Mouse (Mus musculus): ENCODE measurements around the gene Ing5. TPM values are rescaled to one million over a fixed set of nuclear protein-coding genes. Genes with fewer than 3 reads are reported as not detected.

The Ing5 gene
- polyA plus RNA-seq, 1 experiment from 2014 or later, result 13.4 TPM

GRCm38 (mm10) chr1:93786912-93787311 is 16.9 kb upstream of the Ing5 start:
- no peak overlapping the region for H3K9ac ChIP-seq
- WGBS, result 80% methylated on average over 2 of the region's 2 CpGs
- no peaks in the 10 kb centered on the region for H3K9me3 ChIP-seq
- H3K36me3 ChIP-seq, result peaks cover 91% of the 10 kb centered on the region
- no peaks in the 10 kb centered on the region for H3K27me3 ChIP-seq
- H3K4me1 ChIP-seq, result no peaks in the 10 kb centered on the region
- no peak overlapping the region for H3K4me2 ChIP-seq
- no peak overlapping the region for H3K27ac ChIP-seq
- H3K4me3 ChIP-seq, result no peak overlapping the region
- no peak for ATAC-seq (ENCODE audit: insufficient number of reproducible peaks, low FRiP score, low TSS enrichment, low read depth)

- WGBS, result 93% methylated on average over 8 of the region's 8 CpGs
- H3K36me3 ChIP-seq, result peaks cover 79% of the 10 kb centered on the region
- H3K9me3 ChIP-seq, result no peaks in the 10 kb centered on the region
- no peak overlapping the region for H3K4me3 ChIP-seq
- no peaks in the 10 kb centered on the region for H3K4me1 ChIP-seq
- H3K27me3 ChIP-seq, result no peaks in the 10 kb centered on the region
- no peak overlapping the region for H3K9ac ChIP-seq
- ATAC-seq (ENCODE audit: insufficient number of reproducible peaks, low FRiP score, low TSS enrichment, low read depth), result no peak
- H3K27ac ChIP-seq, result no peak overlapping the region
- no peak overlapping the region for H3K4me2 ChIP-seq
These were observed 9.2 kb upstream of the Ing5 start for GRCm38 (mm10) chr1:93794526-93794925.

- no peak overlapping the region for H3K4me2 ChIP-seq
- 87% methylated on average over 8 of the region's 8 CpGs for WGBS
- H3K36me3 ChIP-seq, result peaks cover 69% of the 10 kb centered on the region
- no peak overlapping the region for H3K4me3 ChIP-seq
- no peaks in the 10 kb centered on the region for H3K9me3 ChIP-seq
- no peaks in the 10 kb centered on the region for H3K27me3 ChIP-seq
- H3K9ac ChIP-seq, result no peak overlapping the region
- no peak for ATAC-seq (ENCODE audit: insufficient number of reproducible peaks, low FRiP score, low TSS enrichment, low read depth)
- peaks cover 4% of the 10 kb centered on the region; the same call in 1 of the 2 replicates for H3K4me1 ChIP-seq
- H3K27ac ChIP-seq, result no peak overlapping the region
These were observed 7.9 kb upstream of the Ing5 start for GRCm38 (mm10) chr1:93795886-93796285.

GRCm38 (mm10) chr1:93800670-93801503 is 2.9 kb upstream of the Ing5 start:
- no peaks in the 10 kb centered on the region for H3K9me3 ChIP-seq
- H3K36me3 ChIP-seq, result peaks cover 31% of the 10 kb centered on the region
- H3K27me3 ChIP-seq, result no peaks in the 10 kb centered on the region
- peak overlapping the region; percentile 93 for H3K27ac ChIP-seq
- peaks cover 36% of the 10 kb centered on the region for H3K4me1 ChIP-seq
- WGBS, result 73% methylated on average over 21 of the region's 21 CpGs
- no peak for ATAC-seq (ENCODE audit: insufficient number of reproducible peaks, low FRiP score, low TSS enrichment, low read depth)
- H3K4me2 ChIP-seq, result peak overlapping the region; percentile 67
- H3K9ac ChIP-seq, result peak overlapping the region; percentile 65
- H3K4me3 ChIP-seq, result peak overlapping the region; percentile 79

GRCm38 (mm10) chr1:93801741-93802238 is 2.0 kb upstream of the Ing5 start, which contains the start of gene Dtymk:
Gene Dtymk (minus strand): TSS chr1:93801934.
- peak within 1 kb of the TSS; percentile 93 for H3K27ac ChIP-seq
- H3K9me3 ChIP-seq, result no peaks in the 10 kb centered on the region
- peaks cover 36% of the 10 kb centered on the region for H3K4me1 ChIP-seq
- peak within 1 kb of the TSS; percentile 79 for H3K4me3 ChIP-seq
- H3K36me3 ChIP-seq, result peaks cover 39% of the 10 kb centered on the region
- no peaks in the 10 kb centered on the region for H3K27me3 ChIP-seq
- WGBS, result under 1% methylated on average over 42 of the region's 42 CpGs
- H3K9ac ChIP-seq, result peak within 1 kb of the TSS; percentile 65
- peak; percentile 61 for ATAC-seq (ENCODE audit: insufficient number of reproducible peaks, low FRiP score, low TSS enrichment, low read depth)
- peak within 1 kb of the TSS; percentile 67 for H3K4me2 ChIP-seq

GRCm38 (mm10) chr1:93802771-93803170 is 994 bp upstream of the Ing5 start:
- H3K9ac ChIP-seq, result no peak overlapping the region
- 87% methylated on average over 5 of the region's 5 CpGs for WGBS
- ATAC-seq (ENCODE audit: insufficient number of reproducible peaks, low FRiP score, low TSS enrichment, low read depth), result no peak
- peaks cover 39% of the 10 kb centered on the region for H3K36me3 ChIP-seq
- peaks cover 36% of the 10 kb centered on the region for H3K4me1 ChIP-seq
- H3K9me3 ChIP-seq, result no peaks in the 10 kb centered on the region
- H3K27me3 ChIP-seq, result no peaks in the 10 kb centered on the region
- no peak overlapping the region for H3K4me3 ChIP-seq
- peak overlapping the region; percentile 94 for H3K4me2 ChIP-seq
- peak overlapping the region; percentile 99; the same call in 1 of the 2 replicates for H3K27ac ChIP-seq

GRCm38 (mm10) chr1:93804818-93805217 is 1.1 kb downstream of the Ing5 start:
- peaks cover 37% of the 10 kb centered on the region for H3K36me3 ChIP-seq
- no peaks in the 10 kb centered on the region for H3K27me3 ChIP-seq
- no peak overlapping the region for H3K27ac ChIP-seq
- peak overlapping the region; percentile 90 for H3K4me3 ChIP-seq
- no peak for ATAC-seq (ENCODE audit: insufficient number of reproducible peaks, low FRiP score, low TSS enrichment, low read depth)
- peak overlapping the region; percentile 94 for H3K4me2 ChIP-seq
- H3K4me1 ChIP-seq, result peaks cover 36% of the 10 kb centered on the region
- no peaks in the 10 kb centered on the region for H3K9me3 ChIP-seq
- 86% methylated on average over 4 of the region's 4 CpGs for WGBS
- H3K9ac ChIP-seq, result no peak overlapping the region

GRCm38 (mm10) chr1:93805221-93805951 is 1.6 kb downstream of the Ing5 start:
- no peaks in the 10 kb centered on the region for H3K27me3 ChIP-seq
- H3K4me3 ChIP-seq, result no peak overlapping the region
- H3K9ac ChIP-seq, result no peak overlapping the region
- no peak overlapping the region for H3K27ac ChIP-seq
- 78% methylated on average over 5 of the region's 5 CpGs for WGBS
- H3K4me1 ChIP-seq, result peaks cover 36% of the 10 kb centered on the region
- ATAC-seq (ENCODE audit: insufficient number of reproducible peaks, low FRiP score, low TSS enrichment, low read depth), result no peak
- H3K9me3 ChIP-seq, result no peaks in the 10 kb centered on the region
- H3K36me3 ChIP-seq, result peaks cover 41% of the 10 kb centered on the region
- H3K4me2 ChIP-seq, result no peak overlapping the region

GRCm38 (mm10) chr1:93808871-93809270 is 5.1 kb downstream of the Ing5 start:
- Histone ChIP-seq H3K9me3 (no peaks in the 10 kb centered on the region), H3K9ac (no peak overlapping the region), H3K27ac (no peak overlapping the region), H3K4me2 (no peak overlapping the region), H3K27me3 (no peaks in the 10 kb centered on the region), H3K4me3 (no peak overlapping the region), H3K36me3 (peaks cover 67% of the 10 kb centered on the region), H3K4me1 (peaks cover 14% of the 10 kb centered on the region)
- ATAC-seq (ENCODE audit: insufficient number of reproducible peaks, low FRiP score, low TSS enrichment, low read depth), result no peak
- WGBS, result 97% methylated on average over 4 of the region's 4 CpGs

GRCm38 (mm10) chr1:93810011-93810410 is 6.2 kb downstream of the Ing5 start:
- Histone ChIP-seq H3K4me3 (no peak overlapping the region), H3K4me1 (peaks cover 5% of the 10 kb centered on the region), H3K27ac (no peak overlapping the region), H3K9ac (no peak overlapping the region), H3K9me3 (no peaks in the 10 kb centered on the region), H3K27me3 (no peaks in the 10 kb centered on the region), H3K4me2 (no peak overlapping the region), H3K36me3 (peaks cover 78% of the 10 kb centered on the region)
- WGBS, result 93% methylated on average over 3 of the region's 3 CpGs
- ATAC-seq (ENCODE audit: insufficient number of reproducible peaks, low FRiP score, low TSS enrichment, low read depth), result no peak

- Histone ChIP-seq H3K27ac (no peak overlapping the region), H3K4me2 (no peak overlapping the region), H3K27me3 (no peaks in the 10 kb centered on the region), H3K9me3 (no peaks in the 10 kb centered on the region), H3K4me3 (no peak overlapping the region), H3K36me3 (peaks cover 85% of the 10 kb centered on the region), H3K4me1 (no peaks in the 10 kb centered on the region), H3K9ac (no peak overlapping the region)
- ATAC-seq (ENCODE audit: insufficient number of reproducible peaks, low FRiP score, low TSS enrichment, low read depth), result no peak
- 91% methylated on average over 8 of the region's 8 CpGs for WGBS
These were observed 7.8 kb downstream of the Ing5 start for GRCm38 (mm10) chr1:93811495-93812039.

Measured in limb, embryonic 15.5 days (tissue).